Mouse (Mus musculus) left cerebral cortex, postnatal 36 days (tissue): Measurements from ENCODE around the gene Izumo4. TPM values are rescaled to one million over a fixed set of nuclear protein-coding genes. Genes with fewer than 3 reads are reported as not detected.

Source experiments
- DNase-seq, 2 experiments: peaks; one replicate each; pipeline ENCODE4 v3.0.0; 2021 to 2022; ENCODE audit warnings: low spot score in 2 of 2, mixed read lengths in 1 of 2
- intact Hi-C: fragments of 180-260 bp; cut with DNase I; formaldehyde crosslinking; loops from one replicate; pipeline ENCODE4 v1.15.1; 2025
- total RNA-seq, 2 experiments: library from RNA; stranded (reverse); gene quantifications; 2 replicates each; pipeline ENCODE4 v1.2.3; 2021

The Izumo4 gene
- total RNA-seq, 2 experiments from 2014 or later, result 36.7 to 47.3 TPM

- no peak for DNase-seq
- intact Hi-C loops, result no loop called here
Measured at GRCm38 (mm10) chr10:80668614-80669013, 33.4 kb upstream of the Izumo4 start.

DNA sequence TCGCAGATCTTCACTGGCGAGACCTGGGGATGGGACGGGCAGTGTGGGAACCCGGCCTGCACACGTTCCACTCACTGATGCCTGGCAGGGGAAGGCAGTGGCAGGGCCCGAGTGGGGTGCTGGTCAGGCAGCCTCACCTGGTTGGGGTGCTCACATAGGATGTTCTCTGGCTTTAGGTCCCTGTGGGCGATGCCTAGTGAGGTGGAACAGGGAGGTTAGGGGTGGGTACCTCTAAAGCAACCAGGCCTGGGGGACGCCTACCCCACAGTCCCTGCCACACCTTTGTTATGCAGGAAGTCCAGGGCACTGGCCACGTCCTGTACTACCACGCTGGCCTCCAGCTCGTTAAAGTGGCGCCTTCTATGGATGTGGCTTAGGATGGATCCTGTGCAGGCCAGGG, 33.0 kb upstream of the Izumo4 start:
- intact Hi-C loops, result no loop called here
- DNase-seq, result no peak

DNA sequence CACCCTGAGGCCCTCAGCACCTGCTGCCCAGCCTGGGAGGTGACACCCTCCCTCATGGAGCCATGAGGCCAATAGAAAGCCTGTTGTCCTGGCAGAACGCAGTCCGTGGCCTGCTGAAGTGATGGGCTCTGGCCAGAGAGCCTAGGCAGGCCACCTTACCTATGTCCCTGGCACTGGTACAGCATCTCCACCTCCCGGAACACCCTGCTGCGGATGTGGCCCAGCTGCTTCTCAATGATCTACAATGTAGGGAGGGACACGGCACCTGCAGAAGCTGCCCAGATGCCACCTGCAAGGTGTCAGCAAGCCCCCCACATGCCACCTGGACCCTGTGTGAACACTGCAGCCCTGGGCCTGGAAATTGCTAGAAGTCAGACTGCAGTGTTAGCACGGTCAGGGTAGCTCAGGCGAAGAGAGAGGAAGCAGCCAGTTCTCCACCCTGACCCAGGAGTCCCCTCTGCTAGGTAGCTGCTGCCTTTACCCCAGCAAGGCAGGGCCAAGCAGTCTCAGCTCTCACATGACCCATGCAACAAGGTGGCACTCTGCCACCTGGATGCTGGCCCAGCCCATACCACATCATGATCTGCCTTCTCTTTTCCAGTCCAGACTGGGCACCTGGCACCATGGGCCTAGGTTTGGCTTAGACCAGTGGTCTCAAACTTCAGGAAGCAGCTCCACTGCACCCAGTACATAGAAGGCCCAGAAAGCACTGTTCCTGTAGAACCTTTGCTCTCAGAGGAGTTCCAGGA, 32.1 kb upstream of the Izumo4 start:
- intact Hi-C loops, result no loop called here
- DNase-seq, result no peak

DNA sequence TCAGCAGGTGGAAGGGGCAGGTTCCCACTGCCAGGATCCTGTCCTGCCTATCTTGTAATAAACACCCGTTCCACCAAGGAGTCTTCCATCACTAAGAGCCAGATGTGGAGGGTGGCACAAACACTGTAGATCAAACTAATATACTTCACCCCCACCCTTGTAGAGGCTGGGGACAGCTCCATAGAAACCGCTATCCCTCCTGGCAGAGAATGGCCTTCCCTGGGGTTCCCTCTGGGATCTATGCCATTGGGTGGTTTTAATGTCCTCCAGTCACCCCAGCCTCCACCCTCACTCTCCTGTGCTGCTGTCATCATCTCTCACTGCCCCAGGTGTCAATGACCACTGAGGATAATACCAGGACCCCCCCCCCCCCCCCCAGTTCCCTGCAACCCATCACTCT, 31.5 kb upstream of the Izumo4 start:
- intact Hi-C loops, result no loop called here
- no peak for DNase-seq

DNA sequence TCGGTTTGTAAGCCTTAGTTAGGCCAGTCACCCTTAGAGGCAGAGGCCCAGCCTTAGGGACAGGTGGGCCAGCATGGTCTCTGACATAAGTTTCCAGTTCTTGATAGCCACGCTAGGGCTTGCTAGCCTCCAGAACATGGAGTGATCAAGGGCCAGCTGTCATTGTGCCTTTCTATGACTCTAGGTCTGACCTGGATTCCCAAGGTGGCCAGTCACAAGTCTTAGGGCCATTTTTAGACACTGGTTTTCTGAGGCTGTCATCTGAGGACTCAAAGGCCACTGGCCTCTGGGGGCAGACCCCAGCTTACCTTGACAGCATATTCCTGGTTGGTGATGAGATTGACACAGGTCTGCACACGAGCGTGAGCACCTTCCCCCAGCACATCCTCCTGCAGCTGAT, 30.7 kb upstream of the Izumo4 start:
- DNase-seq, result no peak
- intact Hi-C loops, result no loop called here

- intact Hi-C loops, result no loop called here
Measured at GRCm38 (mm10) chr10:80671936-80672690, 29.9 kb upstream of the Izumo4 start.

GRCm38 (mm10) chr10:80673690-80674089, 28.3 kb upstream of the Izumo4 start:
- intact Hi-C loops, result no loop called here
- DNase-seq, result no peak

More at GRCm38 (mm10) chr10:80671936-80672690, 29.9 kb upstream of the Izumo4 start:
- no peak for DNase-seq

GRCm38 (mm10) chr10:80674161-80674711, 27.7 kb upstream of the Izumo4 start:
- no peak for DNase-seq
- intact Hi-C loops, result no loop called here

- intact Hi-C loops, result no loop called here
- DNase-seq, result no peak
Measured at GRCm38 (mm10) chr10:80674851-80675404, 27.1 kb upstream of the Izumo4 start.

DNA sequence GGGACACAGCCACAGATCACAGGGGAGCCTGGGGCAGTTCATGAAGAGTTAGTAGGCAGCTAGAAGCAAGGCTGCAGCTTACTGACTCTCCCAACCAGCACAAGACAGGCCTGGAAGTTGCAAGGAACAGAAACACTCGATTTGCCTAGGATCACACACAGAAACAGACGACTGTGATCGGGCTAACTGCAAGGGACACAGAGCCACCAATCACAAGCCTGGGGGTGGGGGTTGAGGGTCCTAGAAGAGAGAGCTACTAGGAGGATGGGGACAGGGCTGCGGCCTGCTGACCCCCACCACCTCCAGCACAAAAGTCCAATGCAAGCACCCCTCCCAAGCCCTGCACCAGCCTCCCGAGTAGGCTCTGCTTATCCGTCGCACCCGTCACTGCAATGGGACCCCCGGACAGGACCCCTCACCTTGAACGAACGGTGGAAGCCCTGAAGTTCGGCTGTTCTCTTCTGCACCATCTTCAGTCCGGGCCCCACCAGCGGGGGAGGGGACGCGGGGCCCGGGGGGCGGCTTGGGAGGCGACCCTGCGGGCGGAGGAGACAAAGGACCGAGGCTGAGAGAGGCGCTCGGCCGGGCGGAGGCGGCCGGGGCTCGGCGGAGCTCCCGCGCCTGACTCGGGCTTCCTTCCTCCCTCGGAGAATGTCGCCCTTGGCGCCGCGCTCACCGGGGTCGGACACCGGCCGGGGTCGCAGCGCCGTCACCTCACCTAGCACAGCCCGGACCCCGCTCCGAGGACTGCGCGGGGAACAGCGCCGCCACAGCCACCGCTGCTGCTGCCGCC, 26.4 kb upstream of the Izumo4 start:
- intact Hi-C loops, result loop anchor here (2.0 kb wide), 2 partner anchors 19 to 53 kb away; partner anchors contain the start of genes Btbd2 and Csnk1g2
- DNase-seq, result peak in 1 of 2 experiments; percentile 43

DNA sequence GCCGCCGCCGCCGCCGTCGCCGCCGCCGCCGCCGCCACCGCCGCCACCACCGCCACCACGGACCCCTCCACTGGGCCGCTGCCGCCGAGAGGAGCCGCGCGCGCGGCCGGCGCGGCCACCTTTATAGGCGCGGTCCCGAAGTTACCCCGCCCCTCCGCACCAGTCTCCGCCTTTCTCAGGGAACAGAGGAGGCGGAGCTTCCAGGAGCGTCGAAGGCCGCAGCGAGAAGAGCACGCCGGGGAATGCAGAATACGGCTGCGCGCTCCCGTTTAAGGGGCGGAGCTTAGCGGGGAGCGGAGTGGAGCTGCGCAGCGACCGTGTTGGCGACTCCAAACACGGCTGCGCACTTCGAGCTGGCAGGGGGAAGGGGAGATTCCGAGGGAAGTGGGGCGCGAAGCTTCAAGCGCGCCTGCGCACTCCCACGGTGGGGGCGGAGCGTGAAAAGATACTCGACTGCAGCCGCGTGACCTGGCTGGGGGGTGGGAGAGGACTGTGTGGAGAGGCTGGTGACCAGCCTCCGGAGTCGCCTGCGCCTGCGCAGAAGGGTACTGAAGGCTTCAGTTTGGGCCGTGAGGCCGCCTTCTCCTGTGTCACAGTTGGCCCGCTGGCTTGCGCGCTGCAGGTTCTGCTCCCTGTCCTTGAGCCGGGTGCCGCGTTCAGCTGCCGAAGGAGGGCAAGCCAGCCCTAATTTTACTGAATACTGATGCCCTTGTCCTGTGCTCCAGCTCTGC, 25.6 kb upstream of the Izumo4 start:
- DNase-seq, result peak; percentile 99 to 100
- intact Hi-C loops, result loop anchor here (2.0 kb wide), 2 partner anchors 20 to 54 kb away; partner anchors contain the start of genes Btbd2 and Csnk1g2

DNA sequence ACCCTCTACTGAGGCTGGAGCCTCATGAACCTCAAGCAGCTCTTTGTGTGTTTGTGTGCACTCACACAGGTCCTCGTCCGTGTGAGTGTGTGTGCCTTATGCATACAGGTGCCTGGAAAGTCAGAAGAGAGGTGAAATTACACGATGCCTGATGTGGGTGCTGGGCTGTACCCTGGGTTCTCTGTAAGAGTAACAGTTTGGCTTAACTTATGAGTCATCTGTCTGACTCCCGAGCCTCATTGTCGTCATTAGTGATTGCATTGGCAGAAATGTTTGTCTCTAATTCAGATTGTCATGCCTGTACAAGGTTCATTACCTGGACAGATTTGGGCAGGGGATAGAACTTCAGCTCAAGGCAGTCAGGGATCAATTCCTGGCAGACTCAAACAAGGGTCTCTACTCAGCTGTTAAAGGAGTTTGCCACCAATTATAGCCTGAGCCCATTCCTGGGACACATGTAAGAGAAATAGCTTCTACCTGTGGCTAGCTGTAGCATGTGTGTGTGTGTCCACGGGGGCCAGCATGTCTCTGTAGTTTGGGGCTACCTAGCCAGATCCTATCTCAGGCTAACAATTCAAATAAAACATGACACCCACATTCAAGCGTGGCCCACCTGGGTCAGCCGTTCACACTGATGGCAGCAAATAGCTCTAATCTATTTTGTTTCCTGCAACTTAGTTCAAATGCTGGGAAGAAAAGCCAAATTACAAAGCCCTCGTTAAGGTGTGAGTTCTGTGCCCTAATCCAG, 24.7 kb upstream of the Izumo4 start:
- intact Hi-C loops, result loop anchor here (2.0 kb wide), 2 partner anchors 21 to 55 kb away; partner anchors contain the start of genes Btbd2 and Csnk1g2
- peak in 1 of 2 experiments; percentile 35 for DNase-seq

- DNase-seq, result peak; percentile 75
- intact Hi-C loops, result loop anchor here (2.0 kb wide), 2 partner anchors 21 to 55 kb away; partner anchors contain the start of genes Btbd2 and Csnk1g2
Measured at GRCm38 (mm10) chr10:80677942-80678436, 24.0 kb upstream of the Izumo4 start, which contains the start of gene Mknk2. TSS of gene Mknk2 (minus strand) at chr10:80678112.

DNA sequence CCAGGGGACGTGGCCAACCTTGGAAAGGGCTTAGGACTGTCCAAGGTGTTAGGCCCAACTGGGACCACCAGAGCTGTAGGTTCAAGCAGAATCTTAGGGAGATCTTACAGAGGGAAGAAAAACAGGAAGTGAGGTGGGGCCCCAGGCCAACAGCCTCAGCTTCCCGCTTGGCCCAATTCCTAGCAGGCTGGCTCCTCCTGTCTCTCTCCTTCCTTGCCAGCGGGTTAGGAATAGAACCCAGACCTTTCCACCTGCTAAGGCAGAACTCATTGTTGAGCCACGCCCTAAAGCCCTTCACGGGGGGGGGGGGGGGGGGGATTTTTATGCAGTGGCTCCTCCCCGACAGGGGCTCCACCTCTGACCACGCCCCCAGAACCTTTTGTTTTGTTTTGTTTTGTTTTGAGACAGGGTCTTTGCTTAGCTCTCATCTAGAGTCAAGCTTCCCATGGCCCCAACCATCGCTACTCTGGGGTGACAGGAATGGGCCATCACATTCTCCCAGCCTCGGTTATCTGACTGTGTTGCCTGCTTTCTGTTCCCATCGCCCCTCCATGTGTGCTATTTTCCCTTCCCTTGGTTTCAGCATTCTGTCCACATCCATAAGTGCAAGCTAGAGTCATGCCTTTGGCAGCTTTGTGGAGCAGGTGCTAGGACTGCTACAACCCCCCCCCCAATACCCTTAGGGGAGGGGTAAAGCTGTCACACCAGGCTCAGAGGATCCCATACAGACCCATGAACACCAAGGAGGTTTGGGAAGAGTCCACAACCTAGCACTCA, 23.2 kb upstream of the Izumo4 start:
- intact Hi-C loops, result no loop called here
- no peak for DNase-seq

DNA sequence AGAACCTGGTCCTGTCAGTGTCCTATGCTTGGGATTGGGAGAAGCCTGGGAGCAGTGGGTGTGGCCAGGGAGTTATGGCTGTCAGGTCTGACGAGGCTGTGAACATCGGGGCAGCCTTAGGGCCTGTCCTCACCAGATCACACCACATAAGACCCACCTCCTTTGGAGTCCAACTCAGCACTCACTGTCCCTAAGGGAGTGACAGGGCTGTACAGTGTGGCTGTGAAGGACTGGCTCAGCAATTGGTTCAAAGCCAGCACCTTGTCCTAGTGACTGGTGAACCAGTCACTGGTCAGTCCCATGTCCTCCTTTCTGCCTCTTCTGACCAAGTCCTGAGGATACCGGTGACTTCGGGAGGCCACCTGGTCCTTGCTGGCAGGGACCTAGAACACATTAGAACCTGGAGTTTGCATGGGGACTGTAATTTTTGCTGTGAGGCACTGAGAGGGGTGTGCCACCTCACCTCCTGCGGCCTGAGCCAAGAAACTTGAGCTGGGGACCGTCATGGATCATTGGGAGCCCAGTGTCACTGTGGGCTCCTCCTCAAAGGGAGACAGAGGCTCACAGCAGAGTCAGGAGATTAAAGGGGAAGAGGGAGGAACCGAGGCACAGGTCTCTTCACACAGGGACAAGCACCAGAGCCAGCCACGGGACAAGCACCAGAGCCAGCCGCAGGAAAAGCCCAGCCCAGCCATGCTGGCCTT, 22.3 kb upstream of the Izumo4 start:
- no peak for DNase-seq
- intact Hi-C loops, result no loop called here

GRCm38 (mm10) chr10:80680260-80680696, 21.7 kb upstream of the Izumo4 start:
- intact Hi-C loops, result no loop called here

More at GRCm38 (mm10) chr10:80680260-80680696, 21.7 kb upstream of the Izumo4 start:
- DNase-seq, result no peak
